Mouse (Mus musculus) common myeloid progenitor, adult 5-6 weeks (primary cell): ENCODE results near the gene Ankrd49. TPM values are rescaled to one million over a fixed set of nuclear protein-coding genes. Genes with fewer than 3 reads are reported as not detected.

Experiments used
- ATAC-seq: replicated peaks from 2 replicates; pipeline ENCODE4 v1.8.0; 2016; ENCODE audit warnings: low read depth, mild to moderate bottlenecking, moderate TSS enrichment, inconsistent platforms; ENCODE audit not compliant: poor library complexity, severe bottlenecking
- total RNA-seq: library from RNA; stranded (forward); fragments of 200-1000, 187-1606 nt; gene quantifications from 2 replicates; pipeline ENCODE4 v1.2.3, GENCODE M21; 2017

Ankrd49 gene
- total RNA-seq, 1 experiment from 2014 or later = 59.8 TPM

DNA sequence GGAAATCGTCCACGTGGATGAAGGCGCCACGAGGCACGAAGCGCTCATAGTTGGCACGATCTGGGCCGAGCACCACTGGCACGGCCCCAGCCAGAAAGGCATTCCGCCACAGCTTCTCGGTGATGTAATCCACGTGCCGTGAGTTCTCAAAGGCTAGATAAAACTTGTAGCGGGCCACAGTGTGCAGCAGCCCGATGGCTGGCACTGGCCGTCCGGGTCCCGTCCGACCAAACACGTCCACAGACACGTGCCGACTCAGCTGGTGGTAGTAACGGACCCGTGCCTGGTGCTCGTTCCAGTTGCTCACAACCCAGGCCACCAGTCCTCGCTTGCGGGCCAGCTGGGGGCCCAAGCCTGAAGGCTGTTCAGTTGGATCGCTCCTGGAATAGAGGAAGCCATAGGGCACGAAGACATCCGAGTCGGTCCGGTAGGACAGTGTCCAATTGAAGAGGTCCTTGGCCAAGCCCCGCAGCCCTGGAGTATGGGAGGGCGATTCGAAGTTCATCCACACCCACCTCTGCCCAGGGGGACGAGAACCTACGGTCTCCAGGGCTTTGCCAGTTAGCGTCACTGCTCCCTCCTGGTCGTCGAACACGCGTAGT is 33.7 kb downstream of the Ankrd49 start:
- no peak for ATAC-seq

DNA sequence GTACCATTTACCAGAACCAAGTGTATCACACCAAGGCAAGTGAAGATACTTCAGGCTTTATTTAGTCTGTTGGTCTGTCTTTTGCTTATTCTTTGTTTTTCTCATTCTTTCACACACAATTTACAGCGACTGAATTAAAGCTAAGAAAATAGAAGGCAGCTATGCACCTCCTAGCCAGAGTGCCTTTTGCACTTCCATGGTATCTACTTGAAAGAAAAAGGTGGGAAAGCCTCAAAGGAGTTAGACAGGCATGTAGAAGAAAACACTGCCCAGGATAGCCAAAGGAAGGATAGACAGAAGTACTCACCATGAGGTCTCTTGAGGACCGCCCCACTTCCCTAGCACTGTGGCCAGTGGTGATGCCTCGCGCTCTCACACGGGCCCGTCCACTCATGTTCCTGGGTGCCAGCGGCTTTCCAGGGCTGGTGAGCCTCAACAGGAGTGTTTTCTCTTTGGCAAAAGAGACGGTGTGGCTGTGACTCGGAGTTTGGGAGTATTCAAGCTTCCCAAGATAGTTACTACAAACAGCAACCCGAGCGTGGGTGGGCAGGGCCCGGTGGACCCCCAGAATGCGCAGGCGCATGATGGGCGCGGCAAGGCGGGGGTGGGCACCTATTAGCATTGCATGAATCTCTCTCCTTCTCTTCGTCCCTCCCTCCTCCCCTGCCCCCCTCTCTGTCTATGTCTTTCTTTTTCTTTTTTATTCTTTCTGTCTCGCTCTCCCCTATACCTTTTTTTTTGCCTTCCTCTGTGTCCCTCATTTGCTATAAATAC is 44.3 kb downstream of the Ankrd49 start, which contains the start of gene Piwil4:
Gene Piwil4, minus strand, starts transcription at position 583 of the 774 bp plus-strand sequence.
- no peak for ATAC-seq

DNA sequence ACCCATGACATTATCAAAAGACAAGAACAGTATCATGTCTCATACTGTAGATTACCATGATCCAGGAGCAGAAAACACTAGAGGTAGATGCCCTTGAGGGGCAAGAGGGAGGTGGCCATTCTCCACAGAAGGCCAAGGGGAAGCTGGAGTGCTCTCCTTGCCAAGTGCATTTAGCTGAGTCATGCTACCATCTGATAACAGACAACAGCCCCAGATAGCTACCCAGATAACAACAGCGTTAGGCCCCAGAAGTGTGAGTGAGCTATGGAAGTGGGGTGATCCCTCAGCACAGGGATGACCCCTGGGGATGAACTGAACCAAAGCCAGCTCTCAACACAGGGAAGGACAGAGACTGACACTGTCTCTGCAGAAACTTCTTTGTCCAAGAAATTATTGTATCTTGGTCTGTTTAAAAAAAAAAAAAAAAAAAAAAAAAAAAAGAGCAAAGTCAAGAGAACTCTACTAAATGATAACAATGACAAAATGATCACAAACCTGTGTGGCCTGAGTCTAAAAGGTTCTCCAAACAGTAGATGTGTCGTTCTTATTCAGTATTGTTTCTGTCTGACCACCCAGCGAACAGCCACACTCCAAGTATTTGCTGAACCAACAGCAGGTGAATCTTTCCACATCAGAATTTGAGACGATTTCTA is 45.0 kb downstream of the Ankrd49 start:
- peak; percentile 68 for ATAC-seq

DNA sequence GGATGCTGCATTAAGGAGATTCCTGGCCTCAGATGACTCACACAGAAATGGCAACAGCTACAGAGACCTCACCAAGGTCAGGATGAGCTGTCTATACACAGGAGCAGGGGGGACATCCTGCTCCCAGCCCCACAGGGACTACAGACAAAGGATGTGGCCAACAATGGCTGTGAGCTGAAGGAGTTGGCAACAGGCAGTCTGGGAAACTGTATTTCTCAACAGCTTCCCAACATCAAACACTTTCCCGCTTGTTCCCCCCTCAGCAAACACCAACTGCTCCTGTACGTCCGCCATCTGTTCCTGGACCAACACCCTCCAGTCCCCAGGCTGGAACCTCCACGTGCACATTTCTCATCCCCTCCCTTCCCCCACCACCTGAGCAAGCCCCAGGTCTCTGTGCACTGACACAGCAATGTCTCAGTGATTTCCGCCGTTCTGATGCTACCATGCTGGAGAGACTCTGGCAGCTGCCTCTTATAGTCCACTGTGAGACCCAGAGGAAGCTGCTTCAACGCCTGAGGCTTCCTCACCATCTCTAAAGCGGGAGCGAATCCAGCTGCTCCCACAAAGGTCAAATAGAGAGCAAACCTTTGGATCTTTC is 53.6 kb downstream of the Ankrd49 start:
- no peak for ATAC-seq

Other genes starting within 250 kb of the Ankrd49 start
- 0.05 TPM in 1 of 2 replicates, not detected in the other for gene Amotl1, start 139.8 kb downstream of the Ankrd49 start, total RNA-seq
- not detected in 2 replicates for gene Piwil4, start 44.1 kb downstream of the Ankrd49 start, total RNA-seq
- gene Fut4, start 32.5 kb downstream of the Ankrd49 start, total RNA-seq = 6.2 and 6.4 TPM in 2 replicates
- 0.87 TPM in 1 of 2 replicates, not detected in the other for gene 1700012B09Rik, start 13.8 kb downstream of the Ankrd49 start, total RNA-seq
- 74.8 and 83.5 TPM in 2 replicates for gene Mre11a, start 202 bp downstream of the Ankrd49 start, total RNA-seq
- not detected in 2 replicates for gene Gpr83, start 75.4 kb upstream of the Ankrd49 start, total RNA-seq
- not detected in 2 replicates for gene Izumo1r, start 119.1 kb upstream of the Ankrd49 start, total RNA-seq